Mouse (Mus musculus) retina, postnatal 7 days (tissue): ENCODE data around the gene Parp9.
"Not testable (repeated sequence)": the region's sequence is repeated elsewhere in the genome, so short reads cannot be mapped to it uniquely, and the experiment has no call there.

Source experiments
- DNase-seq: peaks from one replicate; pipeline ENCODE4 v3.0.0-alpha.2; 2012; ENCODE audit warnings: low read depth, low spot score

Gene Parp9

GRCm38 (mm10) chr16:35924341-35924740 lies 13.9 kb upstream of the Parp9 start:
- no peak for DNase-seq

- no peak for DNase-seq
These were observed 5.9 kb upstream of the Parp9 start for GRCm38 (mm10) chr16:35932179-35933055.

- DNase-seq, result no peak
These were observed 5.1 kb upstream of the Parp9 start for GRCm38 (mm10) chr16:35933181-35933580.

- no peak for DNase-seq
These were observed 991 bp downstream of the Parp9 start for GRCm38 (mm10) chr16:35939261-35939660.

- peak; percentile 20 for DNase-seq
These were observed 1.4 kb downstream of the Parp9 start for GRCm38 (mm10) chr16:35939690-35940089.

- DNase-seq, result no peak
These were observed 3.1 kb downstream of the Parp9 start for GRCm38 (mm10) chr16:35941382-35941781.

- no peak for DNase-seq
These were observed 11.0 kb downstream of the Parp9 start for GRCm38 (mm10) chr16:35949264-35949663.

GRCm38 (mm10) chr16:35951216-35951615 lies 12.9 kb downstream of the Parp9 start:
- no peak for DNase-seq

- no peak for DNase-seq
These were observed 14.4 kb downstream of the Parp9 start for GRCm38 (mm10) chr16:35952628-35953130.

GRCm38 (mm10) chr16:35965991-35966390 lies 27.7 kb downstream of the Parp9 start:
- not testable (repeated sequence) for DNase-seq

GRCm38 (mm10) chr16:35966411-35967115 lies 28.3 kb downstream of the Parp9 start:
- DNase-seq, result no peak

GRCm38 (mm10) chr16:35967319-35967718 lies 29.0 kb downstream of the Parp9 start:
- no peak for DNase-seq

- no peak for DNase-seq
These were observed 29.9 kb downstream of the Parp9 start for GRCm38 (mm10) chr16:35968149-35968548.

- no peak for DNase-seq
These were observed 35.8 kb downstream of the Parp9 start for GRCm38 (mm10) chr16:35974021-35974420.

- DNase-seq, result not testable (repeated sequence)
These were observed 40.2 kb downstream of the Parp9 start, which contains the start of gene Kpna1 for GRCm38 (mm10) chr16:35978450-35978849. Gene Kpna1 (plus strand): TSS chr16:35978750.

- DNase-seq, result peak; percentile 98
These were observed 43.1 kb downstream of the Parp9 start for GRCm38 (mm10) chr16:35981363-35981821.

- DNase-seq, result no peak
These were observed 44.2 kb downstream of the Parp9 start for GRCm38 (mm10) chr16:35982506-35982901.

- peak; percentile 90 for DNase-seq
These were observed 44.7 kb downstream of the Parp9 start for GRCm38 (mm10) chr16:35982902-35983516.

GRCm38 (mm10) chr16:35983517-35984101 lies 45.3 kb downstream of the Parp9 start:
- DNase-seq, result peak; percentile 50

GRCm38 (mm10) chr16:35984471-35984870 lies 46.2 kb downstream of the Parp9 start:
- no peak for DNase-seq

GRCm38 (mm10) chr16:35987930-35988329 lies 49.7 kb downstream of the Parp9 start:
- DNase-seq, result no peak
